Mouse (Mus musculus) lung, postnatal 0 days (tissue): ENCODE measurements around the gene Rabepk.

Experiments used
- CTCF ChIP-seq: IDR thresholded peaks from 2 replicates; pipeline ENCODE4 v1.5.1; 2016; ENCODE audit warnings: antibody characterized with exemption, mild to moderate bottlenecking
- EP300 ChIP-seq: IDR thresholded peaks from 2 replicates; pipeline ENCODE4 v1.6.1; 2016; ENCODE audit warnings: antibody characterized with exemption, mild to moderate bottlenecking, control low read depth

DNA sequence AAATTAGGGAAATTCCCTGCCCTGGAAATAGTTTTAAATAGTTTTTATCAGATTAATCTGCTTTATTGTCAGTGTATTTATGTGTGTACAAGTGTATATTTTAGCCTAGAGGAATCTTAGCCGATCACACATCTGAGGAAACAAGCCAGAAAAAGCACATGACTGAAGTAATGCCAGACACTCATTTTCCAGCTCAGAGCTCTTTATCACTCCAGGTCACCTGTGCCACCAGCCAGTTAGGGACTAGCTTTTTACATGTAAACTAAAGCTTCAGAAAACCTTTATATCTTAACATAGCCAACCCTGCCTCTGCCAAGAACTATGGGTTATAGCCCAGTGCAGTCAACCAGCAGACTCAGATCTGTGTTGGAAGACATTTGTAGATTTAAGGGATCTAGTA lies 5.1 kb upstream of the Rabepk start:
- TF ChIP-seq CTCF = no peak
- no peak for TF ChIP-seq EP300
